23 mouse cellular contexts compared by ENCODE assay signal in genomic region chr3:83705253-83705652, GRCm38 (mm10).
"Had no signal": no experiment of that assay in that cellular context is flagged by ENCODE, and none has a peak within 500 bp of the region (broad histone marks: within the 10 kb centered on the region; RNA-seq: fewer than 3 reads in every experiment).

No protein-coding gene starts in this region.

- H3K9me3 ChIP-seq: lung, embryonic 15.5 days; megakaryocyte, embryonic 14.5 days; midbrain, embryonic 10.5 days; midbrain, embryonic 12.5 days; neural tube, embryonic 13.5 days; neural tube, embryonic 15.5 days; stomach, embryonic 15.5 days had no signal

- H3K27ac ChIP-seq: lung, embryonic 15.5 days; midbrain, embryonic 10.5 days; midbrain, embryonic 12.5 days; neural tube, embryonic 13.5 days; neural tube, embryonic 15.5 days; stomach, embryonic 15.5 days; stomach, postnatal 0 days had no signal

- H3K9ac ChIP-seq: liver, postnatal 0 days; lung, embryonic 15.5 days; midbrain, embryonic 12.5 days; neural tube, embryonic 13.5 days; neural tube, embryonic 15.5 days; stomach, embryonic 15.5 days had no signal

- H3K4me3 ChIP-seq: lung, embryonic 15.5 days; megakaryocyte, embryonic 14.5 days; midbrain, embryonic 10.5 days; midbrain, embryonic 12.5 days; myocyte; neural tube, embryonic 13.5 days; neural tube, embryonic 15.5 days; stomach, embryonic 15.5 days had no signal

- H3K27me3 ChIP-seq: lung, embryonic 15.5 days; megakaryocyte, embryonic 14.5 days; midbrain, embryonic 12.5 days; neural tube, embryonic 13.5 days; neural tube, embryonic 15.5 days; stomach, embryonic 15.5 days had no signal

- ATAC-seq: liver, postnatal 0 days; lung, postnatal 0 days; midbrain, embryonic 16.5 days had no signal

- DNase-seq: liver, postnatal 0 days; lung, adult 2 months; lung, postnatal 4 days; midbrain, embryonic 14.5 days; retina, postnatal 1 day; right cerebral cortex, adult 18-20 months; right cerebral cortex, postnatal 25 days; right cerebral cortex, postnatal 4 days; spleen, adult 18-20 months; thymus, adult 2 months; thymus, postnatal 25 days; thymus, postnatal 4 days had no signal

- H3K36me3 ChIP-seq: lung, embryonic 15.5 days; midbrain, embryonic 10.5 days; midbrain, embryonic 12.5 days; neural tube, embryonic 13.5 days; neural tube, embryonic 15.5 days; stomach, embryonic 15.5 days had no signal

- H3K4me2 ChIP-seq: lung, embryonic 15.5 days; midbrain, embryonic 12.5 days; neural tube, embryonic 13.5 days; neural tube, embryonic 15.5 days; stomach, embryonic 15.5 days had no signal

- H3K4me1 ChIP-seq: midbrain, embryonic 10.5 days; midbrain, embryonic 12.5 days; neural tube, embryonic 15.5 days; stomach, embryonic 15.5 days had no signal
